Mouse (Mus musculus) left cerebral cortex, adult 11 months (tissue): ENCODE results near the gene Rere.
A peak's percentile ranks its signal among the peaks of the same experiment; 100 is the strongest.
"Not testable (repeated sequence)": the region's sequence is repeated elsewhere in the genome, so short reads cannot be mapped to it uniquely, and the experiment has no call there.

Experiments used
- DNase-seq: peaks from one replicate; pipeline ENCODE4 v3.0.0; 2022; ENCODE audit warnings: low spot score

Gene Rere

DNA sequence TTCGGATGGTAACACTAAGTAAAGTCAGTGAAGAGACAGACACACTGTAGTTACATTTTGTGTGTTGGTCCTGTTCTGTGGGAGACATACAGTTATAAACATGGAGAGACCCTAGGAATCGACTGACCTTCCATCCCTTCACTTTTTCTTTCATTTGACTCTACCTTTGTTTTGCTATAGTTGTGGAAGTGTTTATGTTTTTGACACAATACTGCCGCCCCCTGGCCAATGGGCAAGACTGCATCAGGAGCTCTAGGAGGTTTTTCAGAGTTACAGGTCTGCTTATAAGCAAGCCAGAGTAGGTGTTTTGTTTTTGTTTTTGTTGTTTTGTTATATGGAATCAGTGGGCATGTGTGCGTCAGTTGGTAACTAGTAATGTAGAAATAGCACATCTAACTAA is 184.3 kb downstream of the Rere start:
- peak; percentile 52 for DNase-seq

DNA sequence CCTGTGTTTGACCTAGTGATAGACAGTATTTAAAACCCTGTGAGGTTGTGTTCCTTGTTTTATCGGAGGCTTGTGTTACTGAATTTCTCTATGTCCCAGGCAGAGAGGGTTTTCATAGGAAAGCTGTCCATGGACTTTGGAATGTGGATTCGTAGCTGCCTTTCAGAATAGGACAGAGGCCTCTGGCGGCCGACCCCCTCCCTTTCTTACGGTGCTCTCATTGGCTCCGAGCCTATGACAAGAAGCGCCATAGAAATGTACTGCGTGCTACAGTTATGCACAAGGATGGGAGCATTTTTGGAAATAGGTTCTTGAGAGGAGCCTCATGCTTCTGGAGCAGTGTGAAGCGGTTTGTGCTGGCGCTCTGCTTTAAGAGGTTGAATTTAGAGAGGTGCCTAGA is 187.8 kb downstream of the Rere start:
- no peak for DNase-seq

DNA sequence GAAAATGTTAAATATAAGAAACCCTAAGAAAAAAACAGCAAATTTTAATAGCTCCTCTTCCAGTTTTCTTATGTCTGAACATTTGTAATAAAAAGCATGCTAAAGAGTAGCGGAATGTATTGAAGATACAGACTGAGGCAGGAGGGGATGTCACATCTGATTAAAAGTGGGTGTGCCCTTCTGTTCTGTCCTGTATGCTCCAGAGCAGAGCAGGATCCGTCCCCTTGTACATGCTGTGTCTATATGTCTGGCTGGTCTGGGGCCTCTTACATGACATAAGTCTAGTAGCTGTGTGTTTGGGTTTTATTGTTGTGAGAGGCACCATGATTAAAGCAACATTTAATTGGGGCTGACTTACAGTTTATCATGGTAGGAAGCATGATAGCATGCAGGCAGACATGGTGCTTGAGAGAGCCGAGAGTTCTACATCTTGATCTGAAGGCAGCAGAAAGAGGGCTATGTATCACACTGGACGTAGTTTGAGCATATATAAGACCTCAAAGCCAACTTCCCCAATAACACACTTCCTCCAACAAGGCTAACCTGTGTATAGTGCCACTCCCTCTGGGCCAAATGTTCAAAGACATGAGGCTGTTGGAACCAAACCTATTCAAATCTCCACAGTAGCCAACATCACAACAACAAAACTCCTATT is 189.4 kb downstream of the Rere start:
- DNase-seq: no peak

DNA sequence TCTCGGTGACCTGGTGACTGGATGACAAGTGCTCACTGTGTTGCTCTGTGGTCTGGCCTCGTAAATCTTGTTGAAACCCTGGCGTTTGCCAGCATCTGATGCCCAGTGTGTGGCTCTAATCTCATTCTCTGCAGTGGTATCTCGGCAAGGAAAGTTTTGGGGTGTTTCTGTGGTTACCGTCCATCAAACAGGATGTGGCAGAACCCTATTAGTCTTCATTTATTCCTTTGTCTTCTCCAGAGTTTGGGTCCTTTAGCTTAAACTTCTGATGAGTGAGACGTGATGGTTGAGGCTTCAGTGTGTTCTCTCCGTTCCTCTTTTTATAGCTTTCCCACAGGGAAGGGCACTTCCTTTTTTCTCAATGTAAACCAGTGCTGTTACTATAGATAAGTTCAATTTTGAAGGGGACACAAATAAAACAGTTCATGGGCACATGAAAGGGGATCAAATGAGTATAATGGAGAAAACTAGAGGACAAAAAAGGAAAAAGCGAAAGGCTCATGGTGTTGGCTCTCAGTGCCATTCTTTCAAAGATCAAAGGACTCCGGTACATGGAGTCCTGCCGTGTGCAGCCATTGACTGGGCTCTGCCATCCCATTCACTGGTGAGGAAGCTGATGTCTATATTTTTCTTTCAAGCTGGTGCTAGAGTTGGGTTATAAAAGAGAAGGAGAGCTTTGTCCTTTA is 191.4 kb downstream of the Rere start:
- DNase-seq: no peak

DNA sequence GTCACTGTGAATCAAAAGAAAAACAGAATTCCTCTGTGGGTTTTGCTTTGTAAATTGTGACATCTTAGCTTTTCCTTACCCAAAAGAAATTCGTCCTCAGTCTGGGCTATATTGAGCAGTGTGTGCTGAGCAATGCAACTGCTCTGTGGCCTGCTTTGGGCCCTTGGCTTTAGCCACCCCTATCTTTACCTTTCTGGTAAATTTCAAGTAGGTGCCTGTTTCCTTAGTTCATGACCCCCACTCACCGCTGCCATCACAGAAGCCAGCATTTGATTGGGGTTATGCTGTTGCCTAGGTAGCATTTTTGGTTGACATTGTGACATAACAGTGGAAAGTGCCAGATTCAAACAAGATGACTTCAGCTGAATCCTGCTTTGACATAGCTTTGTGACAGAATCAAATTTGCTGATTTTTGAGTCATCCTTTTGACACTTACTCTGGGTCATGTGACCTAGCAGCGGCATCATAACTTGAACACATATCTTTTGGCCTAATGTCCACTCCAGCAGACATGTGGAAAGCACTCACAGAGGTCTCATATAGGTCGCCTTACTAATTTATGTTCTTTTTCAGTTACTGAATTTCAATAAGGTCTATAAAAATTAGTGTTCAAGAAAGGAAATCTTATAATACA is 192.1 kb downstream of the Rere start:
- no peak for DNase-seq

DNA sequence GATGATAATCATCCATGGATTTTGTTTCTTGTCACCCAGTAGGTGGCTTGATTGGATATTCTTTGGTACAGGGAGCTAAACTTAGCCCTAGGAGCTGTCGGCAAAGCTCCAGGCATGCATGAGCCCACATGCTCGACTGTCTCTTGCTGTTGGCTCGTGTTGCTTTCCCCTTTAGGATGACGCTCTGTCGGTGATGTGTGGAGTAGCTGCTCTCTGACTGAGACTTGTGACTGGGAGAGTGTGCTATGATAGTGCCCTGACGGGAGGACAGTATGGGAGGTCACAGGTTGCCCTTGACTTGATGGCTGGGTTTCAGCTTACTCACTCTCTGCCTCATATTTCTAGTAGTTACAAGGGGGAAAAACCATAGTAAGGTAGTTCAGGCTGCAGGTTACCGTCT is 192.6 kb downstream of the Rere start:
- DNase-seq: no peak

DNA sequence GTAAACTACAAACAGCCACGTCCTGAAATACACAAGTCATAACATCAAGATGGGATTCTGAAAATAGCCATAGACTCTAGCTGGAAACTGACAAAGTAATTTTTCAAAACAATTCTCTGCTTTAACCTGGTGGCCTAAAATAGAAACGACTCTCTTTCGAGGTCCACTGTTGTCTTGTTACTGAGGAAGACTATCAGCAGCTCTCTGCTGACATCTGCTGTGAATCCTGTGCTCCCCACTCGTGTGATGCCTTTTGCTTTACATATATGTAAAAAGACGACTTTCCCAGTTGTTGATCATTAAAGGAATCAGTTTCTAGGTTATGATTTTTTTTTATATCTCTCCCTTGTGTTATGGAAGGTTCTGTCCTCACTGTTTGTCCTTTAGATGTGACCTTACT is 194.8 kb downstream of the Rere start:
- no peak for DNase-seq

DNA sequence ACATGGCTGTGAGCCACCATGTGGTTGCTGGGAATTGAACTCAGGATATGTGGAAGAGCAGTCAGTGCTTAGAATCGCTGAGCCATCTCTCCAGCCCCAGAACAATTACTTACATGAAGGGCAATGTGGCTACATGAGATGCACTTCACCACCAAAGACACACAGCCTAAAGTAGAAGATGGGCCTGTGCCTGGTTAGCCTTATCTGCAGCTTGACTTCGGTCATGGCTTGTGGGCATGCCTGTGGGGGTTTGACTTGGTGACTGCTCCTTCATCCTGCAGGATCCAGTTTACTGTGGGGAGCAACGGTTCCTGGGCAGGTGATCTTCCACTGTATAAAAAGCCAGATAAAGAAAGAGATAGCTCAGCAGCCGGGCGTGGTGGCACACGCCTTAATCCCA is 196.6 kb downstream of the Rere start:
- no peak for DNase-seq

DNA sequence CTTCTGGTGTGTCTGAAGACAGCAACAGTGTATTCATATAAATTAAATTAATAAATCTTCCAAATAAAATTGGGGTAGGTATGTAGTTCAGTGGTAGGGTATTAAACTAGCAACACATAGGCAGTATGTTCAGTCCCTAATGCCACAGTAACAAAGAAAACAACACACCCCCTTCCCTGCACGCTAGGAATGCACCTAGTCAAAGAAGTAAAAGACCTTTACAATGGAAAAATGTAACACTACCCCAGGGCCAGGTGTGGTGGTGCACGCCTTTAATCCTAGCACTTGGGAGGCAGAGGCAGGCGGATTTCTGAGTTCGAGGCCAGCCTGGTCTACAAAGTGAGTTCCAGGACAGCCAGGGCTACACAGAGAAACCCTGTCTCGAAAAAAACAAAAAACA is 201.6 kb downstream of the Rere start:
- not testable (repeated sequence) for DNase-seq

DNA sequence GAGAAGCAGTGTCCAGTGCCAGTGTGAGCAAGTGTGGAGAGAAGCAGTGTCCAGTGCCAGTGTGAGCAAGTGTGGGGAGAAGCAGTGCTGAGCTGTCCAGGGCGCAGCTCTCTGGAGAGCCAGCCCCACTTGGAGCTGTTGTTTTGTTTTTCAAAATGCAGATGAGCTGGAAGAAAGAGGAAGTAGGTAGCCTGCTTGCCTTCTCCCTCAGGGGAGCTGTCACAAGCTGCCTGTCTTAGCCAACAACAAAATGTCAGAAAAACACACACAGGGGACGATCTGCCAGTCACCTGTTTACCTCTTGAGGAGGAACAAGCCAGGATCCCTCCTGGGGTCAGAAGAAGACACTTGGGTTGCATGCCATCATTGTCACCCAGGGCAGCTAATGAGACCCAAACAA is 204.7 kb downstream of the Rere start:
- no peak for DNase-seq

DNA sequence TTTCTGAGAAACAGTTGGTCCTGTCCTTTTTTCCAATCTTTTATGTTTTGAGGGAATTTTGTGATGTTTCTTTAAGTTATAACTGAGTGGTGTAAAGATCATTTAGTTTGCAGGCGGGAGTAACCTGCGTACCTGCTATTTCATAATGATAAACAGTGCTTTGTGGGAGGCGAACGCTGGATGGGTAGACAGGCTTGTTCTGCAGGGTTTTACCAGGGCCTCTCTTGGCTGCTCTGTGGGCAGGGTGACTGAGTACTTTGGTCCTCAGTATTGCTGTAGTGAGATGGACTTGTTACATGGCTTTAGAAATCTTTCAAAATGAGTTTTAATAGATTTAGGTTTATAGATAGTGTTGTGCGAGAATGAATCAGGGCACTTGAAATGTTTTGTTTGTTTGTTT is 205.7 kb downstream of the Rere start:
- DNase-seq: no peak

DNA sequence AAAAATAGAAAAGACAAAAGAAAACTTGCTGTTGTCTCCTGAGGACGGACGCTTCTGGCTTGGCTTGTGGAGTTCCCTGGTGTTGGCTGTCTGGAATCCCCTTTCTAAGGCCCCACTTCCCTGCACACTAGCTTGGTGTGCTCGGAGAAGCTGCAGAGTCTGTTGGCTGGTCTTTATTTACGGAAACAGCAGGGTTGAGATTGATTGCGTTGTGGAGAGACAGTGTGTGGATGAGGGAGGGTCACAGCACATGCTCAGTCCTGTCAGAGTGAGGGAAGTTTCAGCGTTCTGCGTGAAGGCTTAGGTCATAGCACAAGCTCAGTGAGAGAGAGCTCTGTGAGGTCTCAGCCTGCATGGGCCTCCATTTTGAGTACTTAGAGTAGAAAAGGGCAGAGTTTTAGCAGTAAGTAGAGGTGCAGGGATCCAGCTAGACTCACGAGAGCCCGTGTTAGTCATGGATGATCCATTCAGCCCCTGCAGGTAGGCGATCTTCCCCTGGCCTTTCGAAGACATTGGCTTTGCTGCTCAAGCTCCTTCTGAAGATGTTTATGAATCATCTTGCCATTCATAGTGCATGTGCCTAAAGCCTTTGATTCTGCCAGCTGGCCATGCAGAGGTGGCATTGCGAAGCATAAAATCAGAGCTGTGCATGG is 206.8 kb downstream of the Rere start:
- DNase-seq: peak; percentile 77

DNA sequence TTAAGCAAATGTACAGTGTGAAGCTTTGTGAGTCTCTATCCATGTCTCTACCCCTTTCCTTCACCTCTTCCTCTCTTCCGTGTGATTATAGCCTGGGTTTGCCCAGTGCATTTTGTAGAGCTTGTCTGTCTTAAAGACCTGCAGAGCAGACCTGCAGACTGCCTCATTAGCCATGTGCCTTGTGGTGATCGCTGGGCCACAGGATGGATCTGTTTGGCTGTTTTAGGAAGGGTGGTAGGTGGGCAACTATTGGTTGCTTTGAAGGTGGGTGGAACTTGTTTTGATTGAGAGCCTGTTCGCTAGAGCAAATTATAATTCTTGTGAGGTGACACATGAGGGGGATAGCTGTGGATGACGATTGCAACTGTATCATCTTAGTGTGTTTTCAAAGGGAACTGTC is 207.3 kb downstream of the Rere start:
- no peak for DNase-seq

DNA sequence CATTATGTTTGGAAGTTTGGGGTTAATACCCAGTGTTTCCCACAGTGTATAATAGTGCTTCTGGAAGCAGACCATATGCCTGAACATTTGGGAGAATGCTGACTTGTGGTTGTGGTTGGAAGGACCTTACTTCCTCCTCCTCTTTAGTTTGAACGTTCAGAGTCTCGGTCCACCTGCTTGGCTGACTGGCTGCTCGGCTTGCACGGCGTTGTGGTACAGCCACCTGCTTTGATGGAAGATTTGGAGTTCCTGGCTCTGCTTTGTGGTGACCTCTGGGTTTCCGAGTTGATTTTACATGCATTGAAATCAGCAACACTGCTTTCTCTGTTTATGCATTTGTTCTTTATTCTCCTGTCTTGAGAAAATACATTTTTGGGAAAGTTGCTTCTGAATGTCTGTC is 208.6 kb downstream of the Rere start:
- no peak for DNase-seq

DNA sequence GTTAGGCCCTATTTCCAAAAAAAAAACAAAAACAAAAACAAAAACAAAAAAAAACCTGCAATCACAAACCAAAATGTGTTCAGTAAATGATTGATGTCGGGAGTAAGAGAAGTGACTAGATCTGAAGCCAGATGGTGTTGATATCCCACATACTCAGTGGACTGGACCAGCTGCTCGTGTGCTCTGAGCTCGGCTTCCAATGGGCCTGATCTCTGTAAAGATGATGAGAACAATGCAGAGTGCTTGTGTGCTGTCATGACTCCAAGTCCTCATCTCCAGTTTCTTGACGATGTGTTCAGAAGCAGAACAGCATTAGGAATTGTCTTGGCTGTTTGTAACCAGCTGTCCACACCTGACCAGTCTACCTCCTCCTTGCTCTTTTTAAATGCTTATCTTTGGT is 210.3 kb downstream of the Rere start:
- no peak for DNase-seq

DNA sequence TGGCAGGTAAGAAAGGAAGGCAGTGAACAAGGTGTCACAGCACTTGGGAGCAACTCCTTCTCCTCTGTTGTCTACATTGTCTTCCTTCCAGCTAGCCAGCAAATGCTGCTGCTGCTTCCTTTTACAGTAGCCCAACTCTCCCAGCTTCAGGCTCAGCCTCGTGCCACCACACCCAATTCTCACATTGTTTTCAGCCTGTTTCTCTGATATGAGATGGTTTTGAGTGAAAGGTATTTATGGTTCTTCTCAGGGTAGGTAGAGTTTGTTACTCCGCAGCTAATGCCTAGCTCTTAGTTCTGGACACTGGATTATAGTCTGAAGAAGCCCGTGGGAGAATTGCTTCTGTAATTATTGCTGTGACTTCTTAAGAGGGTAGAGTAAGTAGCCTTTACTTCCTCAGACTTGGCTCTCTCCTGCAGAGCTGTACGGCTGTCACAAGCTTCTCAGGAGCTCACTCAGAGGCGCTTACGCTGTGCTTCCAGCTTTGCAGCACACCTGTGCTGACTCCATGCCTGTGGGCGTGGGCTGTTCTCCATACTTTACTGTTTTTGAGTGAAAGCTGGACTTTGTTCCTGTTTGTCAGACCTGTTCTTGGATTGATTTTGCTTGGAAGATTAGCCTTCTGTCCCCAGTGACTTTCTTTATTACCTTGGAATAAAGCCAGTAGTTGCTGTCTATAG is 212.0 kb downstream of the Rere start:
- DNase-seq: no peak

DNA sequence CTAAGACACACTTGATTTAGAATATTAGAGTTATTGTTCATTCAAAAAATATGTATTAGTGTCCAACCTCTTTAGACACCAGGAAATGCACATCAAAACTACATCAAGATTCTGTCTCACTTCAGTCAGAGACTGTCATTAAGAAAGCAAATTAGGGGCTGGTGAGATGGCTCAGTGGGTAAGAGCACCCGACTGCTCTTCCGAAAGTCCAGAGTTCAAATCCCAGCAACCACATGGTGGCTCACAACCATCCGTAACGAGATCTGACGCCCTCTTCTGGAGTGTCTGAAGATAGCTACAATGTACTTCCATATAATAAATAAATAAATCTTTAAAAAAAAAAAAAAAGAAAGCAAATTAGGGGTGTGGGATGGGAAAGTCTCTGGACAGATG is 212.5 kb downstream of the Rere start:
- DNase-seq: not testable (repeated sequence)

DNA sequence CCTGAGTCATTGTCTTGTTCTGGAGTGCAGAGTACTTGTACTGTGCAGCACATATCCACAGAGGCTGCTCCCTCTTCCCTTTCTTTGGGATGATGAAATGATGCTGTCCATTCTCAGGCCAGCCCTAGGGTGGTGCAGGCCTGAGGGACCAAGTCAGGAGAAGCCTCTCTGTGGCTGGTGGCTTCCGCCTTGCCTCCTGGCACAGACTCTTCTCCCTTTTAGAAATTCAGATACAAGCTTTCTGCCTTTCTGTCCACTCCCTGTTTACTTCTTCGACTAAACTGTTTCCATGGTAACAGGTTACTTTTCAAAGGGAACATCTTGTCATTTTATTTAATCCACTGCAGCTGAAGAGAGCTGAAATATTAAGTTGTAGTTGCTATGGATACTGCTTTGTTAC is 214.1 kb downstream of the Rere start:
- no peak for DNase-seq

DNA sequence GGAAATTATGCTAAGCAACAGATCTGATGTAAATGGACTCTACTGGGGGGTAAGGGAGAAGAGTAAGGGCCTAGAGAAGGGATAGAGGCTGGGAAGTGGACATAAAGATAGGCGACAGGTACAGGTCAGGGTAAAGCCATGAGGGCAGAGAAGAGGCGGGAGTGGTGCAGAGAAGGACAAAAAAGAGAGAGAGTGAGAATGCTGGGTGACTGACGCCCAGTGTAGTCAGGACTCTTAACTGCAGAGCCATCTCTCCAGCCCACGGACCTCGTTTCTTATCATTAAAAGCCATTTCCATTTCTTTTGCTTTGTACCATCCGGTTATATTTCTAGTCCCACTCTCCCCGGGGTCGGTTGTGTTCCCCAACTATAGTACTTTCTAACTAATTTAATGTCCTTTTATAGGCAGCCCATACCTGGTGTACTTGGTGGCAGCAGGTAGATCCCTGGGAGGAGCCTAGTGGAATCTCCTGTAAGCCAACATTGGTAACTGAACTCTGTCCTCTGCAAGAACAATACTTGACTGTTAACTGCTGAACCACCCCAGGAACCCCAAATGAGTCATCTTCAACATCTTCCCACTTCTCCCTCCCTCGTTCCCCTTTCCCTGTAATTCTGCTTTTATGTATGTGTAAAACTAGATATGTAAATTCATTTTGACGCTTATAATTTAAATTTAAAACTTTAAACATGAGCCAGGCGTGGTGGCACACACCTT is 223.0 kb downstream of the Rere start:
- no peak for DNase-seq

DNA sequence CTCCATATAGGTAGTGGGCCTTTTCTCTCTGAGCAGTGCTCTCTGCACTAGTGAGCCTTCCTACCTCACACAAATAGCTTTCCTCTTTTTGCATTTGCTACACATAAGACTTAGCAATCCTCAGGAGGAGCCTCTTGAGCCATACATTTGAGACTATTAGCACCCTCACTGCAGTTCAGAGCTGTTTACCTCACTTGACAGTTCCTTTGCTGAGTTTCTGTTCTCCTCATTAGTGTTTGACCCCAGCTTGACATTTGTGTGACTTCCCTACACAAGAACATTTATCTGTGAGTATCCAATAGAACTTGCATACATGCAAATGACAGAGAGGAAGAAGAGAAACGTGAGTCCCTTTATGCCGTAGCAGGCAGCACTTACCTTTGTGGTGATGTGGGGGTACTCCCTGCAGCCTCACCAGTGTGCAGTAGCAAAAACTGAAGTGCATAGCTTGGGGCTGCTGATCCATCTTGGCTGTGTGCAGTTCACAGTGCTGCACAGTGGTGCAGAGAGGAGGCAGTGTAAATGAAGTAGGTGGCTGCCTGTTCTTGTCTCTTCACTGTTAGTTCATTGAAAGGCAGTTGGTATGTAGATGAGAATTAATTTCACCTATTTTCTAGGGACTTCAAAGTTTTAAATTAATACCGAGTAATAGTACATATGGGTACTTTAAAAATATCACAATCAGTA is 227.7 kb downstream of the Rere start:
- no peak for DNase-seq

DNA sequence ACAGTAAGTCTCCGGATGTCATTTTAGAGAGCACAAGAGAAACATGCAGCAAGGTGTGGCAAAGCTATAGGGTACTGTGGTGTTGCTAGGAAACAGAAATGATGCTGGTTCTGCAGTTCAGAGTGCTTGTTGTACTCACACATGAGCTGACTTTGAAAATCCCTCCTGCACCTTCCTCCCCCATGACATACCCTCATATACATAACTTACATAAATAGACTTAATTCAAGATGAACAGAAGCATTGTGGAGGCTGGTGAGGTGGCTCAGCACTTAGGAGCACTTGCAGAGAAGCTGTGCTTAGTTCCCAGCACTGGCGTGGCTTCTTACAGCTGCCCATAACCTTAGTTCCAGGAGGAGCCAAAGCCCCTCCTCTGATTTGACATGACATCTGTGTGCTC is 228.6 kb downstream of the Rere start:
- no peak for DNase-seq
